Mouse (Mus musculus): Measurements from ENCODE around the gene Mtch1. TPM values are rescaled to one million over a fixed set of nuclear protein-coding genes. Genes with fewer than 3 reads are reported as not detected.
"Not testable (repeated sequence)": the region's sequence is repeated elsewhere in the genome, so short reads cannot be mapped to it uniquely, and the experiment has no call there.

The Mtch1 gene
- polyA plus RNA-seq, 1 experiment from 2014 or later, result 308 TPM

GRCm38 (mm10) chr17:29326531-29327529 lies 20.9 kb downstream of the Mtch1 start:
- Histone ChIP-seq H3K4me1 (peaks cover 43% of the 10 kb centered on the region), H3K4me2 (peak overlapping the region; percentile 58), H3K4me3 (replicated peaks) (peak overlapping the region; percentile 32), H3K36me3 (peaks cover 20% of the 10 kb centered on the region), H3K9ac (peak overlapping the region; percentile 37; the same call in 1 of the 2 replicates), H3K27me3 (peaks cover 34% of the 10 kb centered on the region), H3K27ac (no peak overlapping the region), H3K9me3 (replicated peaks) (no peaks in the 10 kb centered on the region)
- 19% methylated on average over 52 of the region's 52 CpGs for whole genome bisulfite sequencing
- ATAC-seq (replicated peaks; ENCODE audit: low FRiP score), result no peak

- no peak for ATAC-seq (replicated peaks; ENCODE audit: low FRiP score)
Measured at GRCm38 (mm10) chr17:29325831-29326230, 21.9 kb downstream of the Mtch1 start.

GRCm38 (mm10) chr17:29323625-29324024 lies 24.1 kb downstream of the Mtch1 start:
- H3K9ac ChIP-seq, result no peak overlapping the region
- no peak overlapping the region for H3K27ac ChIP-seq
- 88% methylated on average over 3 of the region's 3 CpGs for WGBS
- no peaks in the 10 kb centered on the region for H3K36me3 ChIP-seq
- H3K4me1 ChIP-seq, result peaks cover 51% of the 10 kb centered on the region
- ATAC-seq (replicated peaks; ENCODE audit: low FRiP score), result no peak
- H3K9me3 ChIP-seq (replicated peaks), result no peaks in the 10 kb centered on the region
- H3K4me3 ChIP-seq (replicated peaks), result no peak overlapping the region
- no peak overlapping the region for H3K4me2 ChIP-seq
- peaks cover 50% of the 10 kb centered on the region for H3K27me3 ChIP-seq

More at GRCm38 (mm10) chr17:29325831-29326230, 21.9 kb downstream of the Mtch1 start:
- H3K4me2 ChIP-seq, result 0 out of 2 replicates have a peak overlapping the region, but pooled peaks have one; percentile 58
- H3K27me3 ChIP-seq, result peaks cover 44% of the 10 kb centered on the region
- peaks cover 38% of the 10 kb centered on the region for H3K4me1 ChIP-seq
- peaks cover 11% of the 10 kb centered on the region for H3K36me3 ChIP-seq
- H3K4me3 ChIP-seq (replicated peaks), result 0 out of 2 replicates have a peak overlapping the region, but pooled peaks have one; percentile 32
- H3K27ac ChIP-seq, result no peak overlapping the region
- H3K9me3 ChIP-seq (replicated peaks), result no peaks in the 10 kb centered on the region
- no peak overlapping the region for H3K9ac ChIP-seq
- 64% methylated on average over 13 of the region's 13 CpGs for WGBS

- Histone ChIP-seq H3K4me3 (replicated peaks) (peak overlapping the region; percentile 24), H3K36me3 (no peaks in the 10 kb centered on the region), H3K27me3 (peaks cover 46% of the 10 kb centered on the region), H3K4me1 (peaks cover 52% of the 10 kb centered on the region), H3K9me3 (replicated peaks) (no peaks in the 10 kb centered on the region), H3K9ac (no peak overlapping the region), H3K27ac (no peak overlapping the region), H3K4me2 (peak overlapping the region; percentile 54)
- 19% methylated on average over 18 of the region's 18 CpGs for WGBS
- peak; percentile 72 for ATAC-seq (replicated peaks; ENCODE audit: low FRiP score)
Measured at GRCm38 (mm10) chr17:29322603-29322962, 25.2 kb downstream of the Mtch1 start.

- H3K9ac ChIP-seq, result no peak overlapping the region
- H3K4me1 ChIP-seq, result peaks cover 49% of the 10 kb centered on the region
- WGBS, result 25% methylated on average over 41 of the region's 41 CpGs
- H3K27me3 ChIP-seq, result peaks cover 41% of the 10 kb centered on the region
- H3K4me3 ChIP-seq (replicated peaks), result peak overlapping the region; percentile 24
- H3K4me2 ChIP-seq, result peak overlapping the region; percentile 54
- H3K27ac ChIP-seq, result no peak overlapping the region
- H3K36me3 ChIP-seq, result no peaks in the 10 kb centered on the region
- ATAC-seq (replicated peaks; ENCODE audit: low FRiP score), result no peak; the same call in 1 of the 2 replicates
- H3K9me3 ChIP-seq (replicated peaks), result no peaks in the 10 kb centered on the region
Measured at GRCm38 (mm10) chr17:29321765-29322602, 25.8 kb downstream of the Mtch1 start.

- H3K4me3 ChIP-seq (replicated peaks), result no peak overlapping the region
- WGBS, result 51% methylated on average over 8 of the region's 8 CpGs
- peaks cover 54% of the 10 kb centered on the region for H3K4me1 ChIP-seq
- no peak overlapping the region for H3K9ac ChIP-seq
- H3K9me3 ChIP-seq (replicated peaks), result no peaks in the 10 kb centered on the region
- no peak for ATAC-seq (replicated peaks; ENCODE audit: low FRiP score)
- no peaks in the 10 kb centered on the region for H3K36me3 ChIP-seq
- no peak overlapping the region for H3K4me2 ChIP-seq
- H3K27me3 ChIP-seq, result peaks cover 28% of the 10 kb centered on the region
- H3K27ac ChIP-seq, result no peak overlapping the region
Measured at GRCm38 (mm10) chr17:29319881-29320639, 27.7 kb downstream of the Mtch1 start.

GRCm38 (mm10) chr17:29319476-29319875 lies 28.3 kb downstream of the Mtch1 start:
- WGBS, result 84% methylated on average over 7 of the region's 7 CpGs
- Histone ChIP-seq H3K4me3 (replicated peaks) (no peak overlapping the region), H3K27me3 (peaks cover 28% of the 10 kb centered on the region), H3K27ac (no peak overlapping the region), H3K36me3 (no peaks in the 10 kb centered on the region), H3K4me2 (no peak overlapping the region), H3K4me1 (peaks cover 55% of the 10 kb centered on the region), H3K9me3 (replicated peaks) (no peaks in the 10 kb centered on the region), H3K9ac (no peak overlapping the region)
- no peak for ATAC-seq (replicated peaks; ENCODE audit: low FRiP score)

GRCm38 (mm10) chr17:29318731-29319250 lies 28.9 kb downstream of the Mtch1 start:
- no peaks in the 10 kb centered on the region for H3K9me3 ChIP-seq (replicated peaks)
- peaks cover 28% of the 10 kb centered on the region for H3K27me3 ChIP-seq
- no peak overlapping the region for H3K9ac ChIP-seq
- no peaks in the 10 kb centered on the region for H3K36me3 ChIP-seq
- H3K4me1 ChIP-seq, result peaks cover 55% of the 10 kb centered on the region
- no peak overlapping the region for H3K4me3 ChIP-seq (replicated peaks)
- 52% methylated on average over 6 of the region's 6 CpGs for WGBS
- H3K4me2 ChIP-seq, result no peak overlapping the region
- no peak for ATAC-seq (replicated peaks; ENCODE audit: low FRiP score)
- no peak overlapping the region for H3K27ac ChIP-seq

GRCm38 (mm10) chr17:29317380-29317779 lies 30.4 kb downstream of the Mtch1 start, which contains the start of gene Pi16:
Gene Pi16 (plus strand): TSS chr17:29317680.
- 85% methylated on average over 3 of the region's 3 CpGs for WGBS
- H3K4me2 ChIP-seq; H3K9ac ChIP-seq; ATAC-seq (replicated peaks; ENCODE audit: low FRiP score); H3K36me3 ChIP-seq; H3K4me3 ChIP-seq (replicated peaks); H3K9me3 ChIP-seq (replicated peaks): not testable (repeated sequence)
- Histone ChIP-seq H3K4me1 (peaks cover 47% of the 10 kb centered on the region), H3K27me3 (peaks cover 22% of the 10 kb centered on the region), H3K27ac (peak within 1 kb of the TSS; percentile 75)

- peaks cover 17% of the 10 kb centered on the region for H3K27me3 ChIP-seq
- no peaks in the 10 kb centered on the region for H3K36me3 ChIP-seq
- WGBS, result 72% methylated on average over 3 of the region's 3 CpGs
- no peaks in the 10 kb centered on the region; the same call in 1 of the 2 replicates for H3K9me3 ChIP-seq (replicated peaks)
- ATAC-seq (replicated peaks; ENCODE audit: low FRiP score), result no peak
- H3K27ac ChIP-seq, result peak overlapping the region; percentile 75
- H3K4me2 ChIP-seq, result no peak overlapping the region
- H3K4me3 ChIP-seq (replicated peaks), result no peak overlapping the region
- H3K9ac ChIP-seq, result no peak overlapping the region
- H3K4me1 ChIP-seq, result peaks cover 42% of the 10 kb centered on the region
Measured at GRCm38 (mm10) chr17:29316891-29317290, 30.8 kb downstream of the Mtch1 start.
